Mouse (Mus musculus) gastrocnemius, adult 18-20 months (tissue): Measurements from ENCODE around the gene Atic. TPM values are rescaled to one million over a fixed set of nuclear protein-coding genes. Genes with fewer than 3 reads are reported as not detected.

Source experiments
- DNase-seq: peaks from one replicate; pipeline ENCODE4 v3.0.0; 2021; ENCODE audit warnings: low spot score
- long read RNA-seq, 2 experiments: library from polyadenylated mRNA; stranded (forward); transcript quantifications; one replicate each; pipeline ENCODE4 v2.0.0; 2021
- total RNA-seq, 2 experiments: library from RNA; stranded (reverse); gene quantifications; 2 replicates each; pipeline ENCODE4 v1.2.3; 2021

Atic gene
- total RNA-seq = 10 to 100 TPM; 22.8 to 25.4 TPM
- long read RNA-seq, experiment 1, transcript Atic-201 (16 exons, 2,845 nt) = major isoform, 14 of 17 reads
- long read RNA-seq, experiment 1, partial matches to known transcripts = 1 of 17 reads
- long read RNA-seq, experiment 1, other reads (novel, unspliced or antisense) = 2 of 17 reads
- long read RNA-seq, experiment 2, transcript Atic-201 (16 exons, 2,845 nt) = major isoform, 21 of 25 reads
- long read RNA-seq, experiment 2, partial matches to known transcripts = 3 of 25 reads
- long read RNA-seq, experiment 2, other reads (novel, unspliced or antisense) = 1 of 25 reads

DNA sequence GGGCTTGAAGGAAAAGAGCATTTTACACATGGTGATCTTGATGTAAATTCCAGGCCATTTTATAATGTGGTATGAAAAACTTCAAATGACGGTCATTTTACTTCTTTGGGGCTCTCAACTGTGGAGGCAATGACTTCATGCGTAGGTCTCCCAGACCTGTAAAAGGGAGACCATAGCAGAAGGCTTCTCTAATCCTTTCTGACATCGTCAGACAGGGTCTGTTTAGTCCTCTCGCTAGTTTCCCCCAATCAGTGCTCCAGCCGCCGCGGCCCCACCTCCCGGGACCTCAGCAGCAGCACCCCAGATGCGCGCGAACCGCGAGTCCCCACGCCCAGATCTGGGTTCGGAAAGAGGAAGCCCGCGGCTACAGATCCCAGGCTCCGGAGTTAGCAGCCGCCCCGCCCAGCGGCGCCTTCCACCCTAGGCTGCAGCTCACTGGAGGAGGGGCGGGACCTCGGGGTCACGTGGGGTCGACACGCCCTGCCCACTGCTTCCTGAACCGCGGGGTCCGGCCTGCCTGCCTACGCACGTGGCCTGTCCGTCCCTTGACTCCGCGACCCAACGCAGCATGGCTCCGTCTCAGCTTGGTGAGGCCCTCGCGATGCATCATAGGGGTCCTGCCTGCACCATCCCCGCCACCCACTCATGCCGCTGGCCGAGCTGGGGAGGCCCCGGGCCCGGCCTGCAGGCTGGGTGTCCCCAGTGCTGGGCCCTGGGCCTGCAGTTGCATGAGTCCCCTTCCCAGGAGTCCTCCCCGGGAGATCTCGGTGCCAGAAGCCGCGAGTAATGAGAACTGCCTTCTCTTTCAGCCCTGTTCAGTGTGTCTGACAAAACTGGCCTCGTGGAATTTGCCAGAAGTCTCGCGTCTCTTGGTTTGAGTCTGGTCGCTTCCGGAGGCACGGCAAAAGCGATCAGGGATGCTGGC is at the start of gene Atic:
Gene Atic, plus strand, starts transcription at position 463 of the 925 bp plus-strand sequence.
- peak; percentile 90 for DNase-seq

DNA sequence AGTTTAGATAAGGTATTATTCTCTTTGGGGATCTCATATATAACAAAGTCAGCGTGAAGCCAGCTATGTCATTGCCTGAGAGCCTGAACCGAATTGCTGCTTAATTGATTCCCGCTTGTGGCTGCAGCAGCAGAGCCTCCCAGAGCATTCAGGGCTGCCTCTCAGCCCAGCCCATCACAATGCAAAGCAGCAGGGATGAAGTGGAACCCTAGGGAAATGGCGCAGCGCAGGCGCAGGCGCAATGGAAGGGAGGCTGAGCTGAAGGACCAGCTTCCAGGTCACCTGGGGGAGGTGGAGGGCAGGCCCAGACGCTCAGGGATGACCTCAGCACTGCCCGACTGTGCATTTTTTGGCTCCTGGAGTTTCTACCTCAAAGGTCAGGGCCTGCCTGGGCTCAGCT is 49.7 kb upstream of the Atic start:
- DNase-seq = no peak

DNA sequence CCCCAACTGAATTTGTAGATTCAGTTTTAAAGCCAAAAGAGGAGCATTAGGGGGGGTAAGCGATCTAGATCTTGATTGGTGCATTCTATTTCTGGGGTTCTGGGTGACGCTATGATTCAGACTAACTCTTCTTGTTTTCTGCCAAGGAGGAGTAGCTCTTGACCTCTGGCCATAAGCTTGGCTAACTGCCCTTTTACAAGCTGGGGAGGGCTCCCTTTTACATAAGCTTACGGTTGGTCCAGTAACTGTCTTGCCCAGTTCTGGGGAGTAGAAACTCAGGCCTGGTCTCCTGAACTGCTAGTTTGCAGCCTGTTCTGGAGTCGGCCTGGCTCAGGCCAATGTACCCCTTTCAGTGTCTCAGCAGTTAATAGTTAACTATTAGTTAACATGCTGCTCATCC is 41.9 kb upstream of the Atic start:
- DNase-seq = no peak

DNA sequence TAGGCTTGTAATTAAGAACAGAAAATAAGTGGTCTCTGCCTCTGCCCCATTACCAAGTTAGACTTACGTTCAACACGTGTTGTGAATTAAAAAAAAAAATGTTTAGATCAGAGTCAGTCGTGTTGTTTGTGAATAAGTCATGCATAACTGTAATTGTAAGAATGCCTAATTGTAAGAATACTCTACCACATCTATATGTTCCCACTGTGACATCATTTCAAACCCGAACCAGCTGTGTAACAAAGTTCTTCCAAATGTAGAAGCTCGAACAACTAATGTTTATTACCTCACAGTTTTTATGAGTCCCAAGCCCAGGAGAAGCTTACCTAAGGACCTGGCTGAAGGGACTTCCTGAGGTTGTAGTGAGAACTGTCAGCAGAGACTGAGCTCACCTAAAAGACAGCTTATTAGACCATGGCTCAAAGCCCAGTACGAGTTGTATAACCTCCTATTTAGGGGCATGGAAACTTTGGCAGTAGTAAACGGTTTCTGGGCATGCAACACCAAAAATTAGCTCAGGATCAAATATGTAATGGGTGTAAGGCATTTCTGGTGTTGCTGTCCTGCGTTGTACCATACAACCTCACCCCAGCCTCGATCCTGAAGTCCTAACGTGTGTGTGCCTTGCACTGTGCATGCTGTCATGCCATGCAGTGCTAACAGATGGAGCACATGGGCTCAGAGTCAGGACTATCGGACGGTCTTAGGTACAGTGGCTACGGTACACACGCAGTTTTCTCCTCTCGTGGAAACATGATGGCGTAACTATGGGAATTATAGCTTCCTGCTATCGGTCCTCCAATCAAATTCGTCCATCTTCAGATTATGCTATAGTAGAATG is 27.9 kb upstream of the Atic start:
- no peak for DNase-seq

DNA sequence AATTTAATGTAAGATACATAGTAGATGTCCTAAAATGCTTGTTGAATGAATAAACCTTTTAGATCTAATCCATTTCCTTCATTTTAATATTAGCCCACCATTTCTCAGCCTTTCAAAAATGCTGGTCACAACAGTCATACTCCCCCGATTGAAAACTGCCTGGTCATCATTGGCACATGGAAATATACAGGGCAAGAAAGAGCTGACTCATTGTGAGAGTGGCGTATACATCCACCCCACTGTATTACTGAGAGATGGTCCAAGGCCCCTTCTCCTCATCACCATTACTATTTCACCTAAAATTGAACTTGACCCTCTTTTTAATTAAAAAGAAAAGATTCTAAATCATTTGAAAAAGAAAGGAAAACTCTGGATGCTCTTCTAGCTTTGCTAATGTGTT is 26.2 kb upstream of the Atic start:
- DNase-seq = no peak

DNA sequence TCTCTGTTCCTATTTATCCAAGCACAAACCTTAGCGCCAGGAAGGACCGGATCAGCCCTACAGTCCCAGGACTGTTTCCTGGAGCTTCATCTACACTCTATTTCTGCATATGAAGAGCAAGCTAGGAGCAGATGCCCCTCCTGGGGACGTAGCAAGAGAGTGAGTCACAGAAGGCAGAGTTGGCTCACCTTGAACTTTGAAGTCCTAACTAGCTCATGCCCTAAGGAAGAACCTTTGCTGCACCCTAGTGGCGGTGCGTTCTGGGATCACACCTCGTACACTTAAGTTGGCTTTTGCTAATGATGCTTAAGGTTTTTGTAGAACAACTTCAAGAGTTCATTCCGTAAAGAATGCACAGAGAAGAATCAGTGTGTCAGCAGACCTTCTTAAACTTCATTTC is 25.3 kb upstream of the Atic start:
- DNase-seq = peak; percentile 4

DNA sequence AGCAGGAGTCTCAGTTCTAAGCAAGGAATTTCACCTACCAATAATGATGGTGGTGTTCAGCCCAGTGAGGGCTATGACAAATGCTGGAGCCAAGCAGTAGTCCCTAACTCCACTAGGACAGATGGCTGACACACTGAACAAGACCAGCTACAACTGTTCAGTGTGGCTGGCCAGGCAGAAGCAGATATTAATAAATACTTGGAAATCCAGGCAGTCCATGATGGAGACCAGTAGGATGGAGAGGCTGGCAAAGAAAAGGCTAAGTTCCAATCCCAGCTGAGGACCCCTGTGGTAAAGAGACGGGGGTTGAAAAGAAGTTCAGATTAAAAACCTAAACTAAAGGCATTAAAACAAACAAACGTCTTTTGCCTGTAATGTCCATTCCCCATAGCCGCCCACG is 17.3 kb upstream of the Atic start:
- DNase-seq = no peak

DNA sequence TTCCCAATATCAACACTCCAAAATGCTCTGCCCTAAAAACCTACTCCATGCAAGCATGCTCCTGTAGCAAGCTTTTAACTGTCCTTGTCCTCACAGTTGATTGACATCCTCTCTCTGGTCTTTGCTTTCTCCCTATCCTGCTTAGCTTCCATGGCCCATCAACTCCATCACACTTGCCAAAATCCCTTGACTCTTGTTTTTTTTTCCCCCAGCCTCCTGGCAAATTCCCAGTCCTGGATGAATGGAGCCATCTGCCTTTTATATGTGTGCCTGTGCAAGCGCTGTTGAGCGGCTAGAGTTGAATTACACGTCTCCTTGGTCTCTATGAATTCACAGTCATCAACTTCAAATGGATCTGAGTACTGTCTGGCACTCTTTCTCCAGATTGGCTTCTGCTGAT is 16.5 kb upstream of the Atic start:
- peak; percentile 29 for DNase-seq

DNA sequence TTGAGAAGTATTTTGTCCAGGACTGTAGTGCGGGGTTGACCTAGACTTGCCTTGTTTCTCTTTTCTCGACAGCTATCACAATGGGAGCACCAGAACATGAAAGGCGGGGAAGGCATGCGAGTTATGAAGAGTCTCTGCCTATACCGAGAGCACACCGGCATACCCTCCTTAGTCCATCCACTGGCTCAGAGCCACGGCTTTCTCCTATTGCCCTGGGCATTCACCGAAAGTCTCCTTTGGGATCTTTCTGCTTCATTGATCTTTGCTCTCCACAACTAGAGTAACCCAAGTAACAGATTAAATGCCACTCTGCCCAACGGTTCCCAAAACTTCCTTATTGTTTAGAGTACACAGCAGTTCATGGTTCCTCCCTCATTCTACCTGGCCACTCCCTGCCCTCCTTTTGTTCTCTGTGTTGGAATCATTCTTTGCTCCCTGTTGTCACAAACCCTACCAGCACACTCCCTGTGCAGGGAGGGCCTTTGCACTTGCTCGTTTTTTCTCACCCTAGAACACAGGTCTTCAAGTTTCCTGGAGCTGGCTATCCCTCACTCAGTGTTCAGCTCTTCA is 6.2 kb upstream of the Atic start:
- no peak for DNase-seq

DNA sequence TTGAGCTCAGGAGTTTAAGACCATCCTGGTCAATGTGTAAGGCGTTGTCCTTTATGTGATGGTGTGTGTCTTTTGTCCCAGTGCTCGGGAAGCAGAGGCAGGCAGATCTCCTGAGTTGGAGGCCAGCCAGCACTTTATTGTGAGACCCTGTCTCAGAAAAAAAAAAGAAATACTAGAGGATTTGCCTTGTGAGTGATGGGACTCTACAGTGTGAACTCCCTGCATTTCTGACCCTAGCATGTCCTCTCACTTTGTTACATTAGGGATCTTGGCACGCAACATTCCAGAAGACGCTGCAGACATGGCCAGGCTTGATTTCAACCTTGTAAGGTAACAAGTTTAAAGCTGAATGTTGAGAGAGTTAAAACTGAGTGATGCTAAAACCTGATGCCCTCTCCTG is 3.7 kb downstream of the Atic start:
- no peak for DNase-seq

DNA sequence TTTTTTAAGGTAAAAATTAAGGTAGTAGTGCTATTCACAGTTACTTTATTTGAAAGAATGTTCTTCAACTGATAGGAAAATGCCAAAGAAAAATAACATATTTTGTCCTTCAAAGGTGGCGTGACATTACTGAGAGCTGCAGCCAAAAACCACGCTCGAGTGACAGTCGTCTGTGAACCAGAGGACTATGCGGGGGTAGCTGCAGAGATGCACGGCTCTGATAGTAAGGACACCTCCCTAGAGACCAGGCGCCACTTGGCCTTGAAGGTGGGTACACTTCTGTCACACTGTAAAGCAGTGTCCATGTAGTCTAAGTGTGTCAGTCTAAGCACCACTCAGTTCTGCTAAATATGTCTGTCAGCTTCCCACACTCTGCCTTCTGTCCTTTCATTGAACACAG is 7.3 kb downstream of the Atic start:
- no peak for DNase-seq

DNA sequence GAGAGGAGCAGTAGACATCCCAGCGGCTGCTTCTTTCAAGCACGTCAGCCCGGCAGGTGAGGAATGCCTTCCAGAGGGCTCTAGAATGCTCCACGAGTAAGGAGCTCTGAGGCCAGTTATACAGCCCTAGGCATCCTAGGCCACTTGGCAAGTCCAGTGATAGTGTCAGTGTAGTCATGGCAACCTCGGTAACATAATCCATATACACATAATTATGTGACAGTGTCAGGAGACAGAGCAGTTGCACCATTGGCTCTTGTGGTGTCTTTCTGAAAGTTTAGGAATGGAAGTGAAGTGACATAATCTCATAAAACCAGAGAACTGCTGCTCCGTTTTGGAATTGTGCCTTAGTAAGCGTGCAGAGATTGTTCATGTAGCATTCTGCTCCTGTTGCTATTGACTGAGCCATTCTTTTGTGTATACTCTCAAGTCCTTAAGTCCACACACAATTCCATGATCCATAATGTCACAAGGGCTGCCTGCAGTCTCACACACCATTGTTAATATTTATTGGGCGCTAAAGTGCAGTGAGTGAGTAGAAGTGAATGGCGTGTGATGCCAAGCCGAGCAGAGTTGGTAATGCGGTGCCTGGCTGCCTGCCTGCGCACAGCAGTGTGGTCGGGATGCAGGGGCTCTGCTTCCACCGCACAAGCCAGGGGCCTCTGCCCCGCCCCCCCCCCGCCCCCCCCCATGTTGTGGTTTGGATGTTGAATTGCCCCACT is 11.1 kb downstream of the Atic start:
- no peak for DNase-seq

DNA sequence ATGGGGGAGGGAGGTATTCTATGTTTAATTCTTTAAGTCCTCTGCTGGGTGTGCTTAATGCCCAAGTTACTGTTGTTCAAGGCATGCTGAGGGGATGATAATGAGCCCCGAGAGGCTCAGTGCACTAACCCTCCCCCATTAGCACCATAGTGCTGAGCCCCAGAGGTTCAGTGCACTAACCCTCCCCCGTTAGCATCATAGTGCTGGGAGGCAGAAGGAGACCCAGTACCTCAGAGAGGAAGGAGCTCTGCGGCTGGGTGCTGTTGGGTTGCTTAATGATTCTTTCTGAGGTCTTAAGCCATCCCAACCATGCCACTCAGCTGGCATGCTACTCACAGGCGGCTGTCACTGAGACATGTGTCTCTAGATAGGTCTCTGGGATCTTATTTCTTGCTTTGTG is 13.2 kb downstream of the Atic start:
- no peak for DNase-seq

DNA sequence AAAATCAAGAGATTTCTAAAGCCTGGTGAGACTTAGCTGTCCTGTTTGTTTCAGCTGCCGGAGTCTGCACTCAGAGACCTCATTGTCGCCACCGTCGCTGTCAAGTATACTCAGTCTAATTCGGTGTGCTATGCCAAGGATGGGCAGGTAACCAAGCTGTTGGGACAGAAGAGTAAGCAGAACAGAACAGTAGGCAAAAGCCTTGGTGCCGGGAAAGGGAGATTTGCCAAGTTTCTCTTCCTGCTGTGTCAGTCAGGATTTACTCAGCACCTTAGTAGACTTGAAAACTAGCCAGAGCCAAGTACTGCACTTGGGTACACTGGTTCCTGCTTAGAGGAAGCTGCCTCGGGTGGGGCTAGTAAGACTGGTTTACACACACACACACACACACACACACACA is 19.0 kb downstream of the Atic start:
- DNase-seq = no peak

DNA sequence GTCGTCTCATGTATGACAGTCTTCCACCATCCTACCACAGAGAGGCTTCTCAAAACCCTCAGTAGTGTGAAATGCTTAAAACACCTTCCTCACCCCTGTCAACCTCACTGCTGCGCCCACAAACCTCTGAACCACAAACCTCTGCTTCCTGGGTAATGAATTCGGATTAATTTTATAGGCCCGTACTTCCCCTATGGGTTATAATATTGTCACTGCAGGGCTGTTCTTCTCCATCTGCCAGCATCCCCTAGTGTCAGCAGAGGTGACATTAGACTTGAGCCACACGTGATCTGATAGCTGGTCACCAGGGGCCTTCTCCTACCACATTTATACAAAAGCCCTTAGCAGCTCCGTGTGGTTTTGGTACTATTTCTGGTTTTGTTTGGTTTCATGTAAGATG is 19.9 kb downstream of the Atic start:
- no peak for DNase-seq

DNA sequence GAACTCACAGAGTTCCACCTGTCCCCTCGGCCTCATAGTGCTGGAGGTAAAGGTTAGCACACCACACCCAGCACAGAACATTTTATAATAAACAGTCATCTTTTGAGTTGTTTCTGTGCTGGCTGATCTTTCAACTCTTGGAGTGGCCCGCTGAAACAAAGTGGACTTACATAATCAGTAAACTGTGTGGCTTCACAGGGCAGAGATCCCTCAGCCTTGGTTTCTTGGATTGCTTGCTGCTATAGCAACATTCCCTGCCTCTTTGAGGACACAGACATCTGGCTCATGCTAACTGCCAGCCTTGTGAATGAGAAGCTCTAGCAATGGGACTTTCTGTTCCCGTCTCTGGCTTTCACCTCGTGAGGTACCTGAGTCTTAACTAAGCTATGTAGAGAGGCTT is 22.6 kb downstream of the Atic start:
- peak; percentile 5 for DNase-seq

DNA sequence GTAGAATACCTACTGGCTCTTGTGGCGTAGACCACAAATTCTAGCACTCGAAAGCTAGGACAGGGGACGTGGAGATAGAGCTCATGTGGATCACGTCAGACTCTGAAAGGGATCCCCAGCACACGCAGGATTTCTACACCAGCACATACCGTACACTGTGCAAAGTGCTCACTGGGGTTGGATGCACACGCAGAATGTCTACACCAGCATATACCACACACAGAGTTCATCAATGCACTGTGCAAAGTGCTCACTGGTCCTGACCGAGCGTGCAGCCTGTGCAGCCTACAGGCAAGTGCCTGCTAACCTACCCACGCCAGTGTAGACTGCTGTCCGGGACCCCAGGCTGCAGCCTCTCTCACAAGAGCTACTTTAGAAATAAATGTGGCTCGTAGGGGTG is 23.5 kb downstream of the Atic start:
- no peak for DNase-seq

DNA sequence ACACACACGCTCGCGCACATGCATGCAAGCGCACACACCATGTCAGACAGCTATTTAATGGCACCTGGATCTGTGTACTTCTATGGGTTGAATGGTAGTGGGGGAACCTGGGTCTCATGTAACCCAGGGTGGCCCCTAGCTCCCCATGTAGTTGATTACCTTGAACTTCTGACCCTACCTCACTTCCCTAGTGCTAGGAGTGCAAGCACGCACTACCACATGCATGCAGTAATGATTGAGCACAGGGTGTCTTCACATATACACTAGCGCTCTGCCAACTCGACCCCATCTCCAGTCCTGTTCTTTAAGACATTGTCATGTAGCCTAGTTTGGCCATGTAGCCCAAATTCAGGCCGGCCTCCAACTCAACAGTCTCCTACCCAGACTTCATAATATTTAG is 26.4 kb downstream of the Atic start:
- DNase-seq = no peak

DNA sequence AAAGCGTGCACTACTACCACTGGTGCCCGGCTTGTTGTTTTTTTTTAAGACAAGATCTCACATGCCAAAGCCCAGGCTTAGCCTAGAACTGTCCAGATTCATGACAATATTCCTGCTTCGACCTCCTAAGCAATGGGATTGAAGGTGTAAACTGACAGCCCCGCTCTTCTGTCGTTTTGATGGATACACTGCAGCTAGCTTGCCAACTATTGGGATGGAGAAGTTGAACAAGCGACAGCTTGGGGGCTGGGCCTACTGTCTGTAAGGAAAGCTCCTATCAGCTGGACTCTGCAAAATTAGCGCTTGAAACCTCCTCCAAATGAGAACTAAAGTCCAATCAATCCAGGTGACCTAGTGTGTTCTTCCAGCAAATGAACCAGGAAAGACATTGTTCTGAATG is 26.9 kb downstream of the Atic start:
- no peak for DNase-seq

DNA sequence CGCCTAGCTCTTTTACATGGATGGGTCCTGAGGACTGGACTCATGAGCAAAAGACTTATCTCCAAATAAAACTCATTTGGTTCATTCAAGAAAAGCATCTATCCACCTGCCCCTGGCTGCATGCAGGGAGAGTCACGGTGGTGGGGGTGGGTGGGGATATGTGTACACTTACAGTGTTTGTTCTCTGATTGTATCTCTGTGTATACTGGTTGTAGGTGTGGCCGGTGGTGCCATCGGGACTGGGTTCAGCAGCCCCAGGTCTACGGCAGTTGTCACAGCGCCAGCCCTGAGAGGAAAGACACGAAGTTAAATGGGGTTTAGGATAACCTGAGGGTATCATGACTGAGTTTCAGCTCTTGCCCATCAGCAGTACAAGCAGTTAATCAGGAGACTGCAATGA is 29.7 kb downstream of the Atic start:
- no peak for DNase-seq

DNA sequence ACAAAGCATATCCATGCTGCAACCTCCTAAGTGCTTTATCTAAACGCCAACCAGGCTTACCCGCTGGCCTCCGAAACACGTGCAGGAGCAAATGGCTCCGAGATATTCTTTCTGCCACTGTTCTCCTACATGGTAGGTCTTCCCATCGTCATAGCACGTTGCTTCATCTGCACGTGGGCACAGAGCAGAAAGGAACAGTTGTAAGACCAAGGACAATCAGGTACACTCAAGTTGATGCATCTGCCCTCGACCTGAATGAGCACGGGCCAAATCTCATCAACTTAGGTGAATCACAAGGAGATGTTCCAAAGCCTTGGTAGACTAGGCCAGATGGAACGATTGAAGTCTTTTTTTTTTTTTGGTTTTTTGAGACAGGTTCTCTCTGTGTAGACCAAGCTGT is 33.1 kb downstream of the Atic start:
- no peak for DNase-seq
